Mouse (Mus musculus) cerebellum, adult 11 months (tissue): ENCODE measurements around the gene Fgf8.

Experiments used
- DNase-seq: peaks from one replicate; pipeline ENCODE4 v3.0.0; 2022

The Fgf8 gene

GRCm38 (mm10) chr19:45742218-45742983 is at the start of gene Fgf8:
Fgf8 (minus strand) TSS chr19:45742915.
- DNase-seq, result no peak

- DNase-seq, result no peak
Observed at GRCm38 (mm10) chr19:45792404-45792803, 49.7 kb upstream of the Fgf8 start.

GRCm38 (mm10) chr19:45789888-45790874 is 47.5 kb upstream of the Fgf8 start:
- no peak for DNase-seq

- no peak for DNase-seq
Observed at GRCm38 (mm10) chr19:45789365-45789764, 46.6 kb upstream of the Fgf8 start.

GRCm38 (mm10) chr19:45788337-45788736 is 45.6 kb upstream of the Fgf8 start:
- no peak for DNase-seq

- no peak for DNase-seq
Observed at GRCm38 (mm10) chr19:45787450-45787849, 44.7 kb upstream of the Fgf8 start.

- no peak for DNase-seq
Observed at GRCm38 (mm10) chr19:45785470-45785869, 42.8 kb upstream of the Fgf8 start.

GRCm38 (mm10) chr19:45783933-45784576 is 41.3 kb upstream of the Fgf8 start:
- no peak for DNase-seq

- peak; percentile 99 for DNase-seq
Observed at GRCm38 (mm10) chr19:45783181-45783932, 40.6 kb upstream of the Fgf8 start, which contains the start of gene Mgea5. Mgea5 (minus strand) TSS chr19:45783837.

- DNase-seq, result peak; percentile 64
Observed at GRCm38 (mm10) chr19:45782315-45783001, 39.7 kb upstream of the Fgf8 start.

- no peak for DNase-seq
Observed at GRCm38 (mm10) chr19:45781676-45782075, 39.0 kb upstream of the Fgf8 start.

- no peak for DNase-seq
Observed at GRCm38 (mm10) chr19:45780350-45780915, 37.7 kb upstream of the Fgf8 start.

GRCm38 (mm10) chr19:45775486-45775885 is 32.8 kb upstream of the Fgf8 start:
- DNase-seq, result no peak

GRCm38 (mm10) chr19:45771501-45771900 is 28.8 kb upstream of the Fgf8 start:
- DNase-seq, result no peak

GRCm38 (mm10) chr19:45760810-45761209 is 18.1 kb upstream of the Fgf8 start:
- DNase-seq, result no peak

GRCm38 (mm10) chr19:45758671-45759070 is 16.0 kb upstream of the Fgf8 start:
- DNase-seq, result no peak

- DNase-seq, result no peak
Observed at GRCm38 (mm10) chr19:45753551-45753950, 10.8 kb upstream of the Fgf8 start.

GRCm38 (mm10) chr19:45751881-45752280 is 9.2 kb upstream of the Fgf8 start:
- DNase-seq, result no peak

GRCm38 (mm10) chr19:45749243-45750043 is 6.7 kb upstream of the Fgf8 start, which contains the start of gene Npm3:
Npm3 (minus strand) TSS chr19:45749591.
- DNase-seq, result peak; percentile 52

- DNase-seq, result no peak
Observed at GRCm38 (mm10) chr19:45748691-45749242, 6.1 kb upstream of the Fgf8 start.
